Mouse (Mus musculus): ENCODE results near the gene Mgmt.

DNA sequence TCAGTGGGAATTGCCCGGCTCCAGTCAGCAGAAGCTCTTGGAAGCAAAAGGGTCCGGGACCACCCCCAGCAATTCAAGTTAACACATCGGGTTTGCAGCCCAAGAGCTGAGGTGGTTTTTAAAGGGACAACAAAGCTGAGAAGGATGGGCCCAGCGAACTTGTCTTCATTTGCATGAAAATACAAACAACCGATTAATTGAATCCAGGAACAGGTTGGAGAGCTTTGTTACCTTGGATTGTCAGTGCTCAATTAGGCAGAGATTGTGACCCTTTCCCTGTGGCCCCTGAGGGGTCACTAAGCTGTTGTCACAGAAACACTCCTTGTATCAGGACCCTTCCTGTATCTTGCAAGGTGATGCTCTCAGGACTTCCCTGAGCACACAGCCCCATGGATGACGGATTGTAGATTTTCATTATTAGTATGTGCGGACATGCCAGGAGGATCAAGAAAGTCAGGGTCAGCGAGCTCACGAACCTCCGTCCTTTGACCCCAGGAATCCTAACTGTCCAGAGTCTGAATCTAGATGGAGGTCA, 48.3 kb upstream of the Mgmt start:
- TF ChIP-seq CTCF (IDR thresholded peaks at IDR 0.05; ENCODE audit: low read depth) (no peak), EP300 (IDR thresholded peaks at IDR 0.05; ENCODE audit: low read depth) (no peak)

Measured in heart, postnatal 0 days (tissue).